Mouse (Mus musculus) adrenal gland, postnatal 10 days (tissue): Measurements from ENCODE around the gene Rpl36a. TPM values are rescaled to one million over a fixed set of nuclear protein-coding genes. Genes with fewer than 3 reads are reported as not detected.
A peak's percentile ranks its signal among the peaks of the same experiment; 100 is the strongest.

Experiments used
- DNase-seq: peaks from one replicate; pipeline ENCODE4 v3.0.0; 2021; ENCODE audit warnings: mixed read lengths
- long read RNA-seq, 2 experiments: library from polyadenylated mRNA; stranded (forward); transcript quantifications; one replicate each; pipeline ENCODE4 v2.0.0; 2021
- total RNA-seq, 2 experiments: library from RNA; stranded (reverse); gene quantifications; 2 replicates each; pipeline ENCODE4 v1.2.3; 2021

Rpl36a gene
- 100 to 1,000 TPM; 336 to 341 TPM for total RNA-seq
- long read RNA-seq, experiment 1, transcript Rpl36a-203 (2 exons, 553 nt), result minor isoform, 9 of 247 reads
- long read RNA-seq, experiment 1, transcript Rpl36a-201 (5 exons, 483 nt), result major isoform, 228 of 247 reads
- long read RNA-seq, experiment 1, partial matches to known transcripts, result 3 of 247 reads
- long read RNA-seq, experiment 1, other reads (novel, unspliced or antisense), result 3 of 247 reads
- long read RNA-seq, experiment 2, transcript Rpl36a-206 (4 exons, 812 nt), result minor isoform, 6 of 206 reads
- long read RNA-seq, experiment 2, transcript Rpl36a-201 (5 exons, 483 nt), result major isoform, 195 of 206 reads
- long read RNA-seq, experiment 2, partial matches to known transcripts, result 0 of 206 reads
- long read RNA-seq, experiment 2, other reads (novel, unspliced or antisense), result 2 of 206 reads

DNA sequence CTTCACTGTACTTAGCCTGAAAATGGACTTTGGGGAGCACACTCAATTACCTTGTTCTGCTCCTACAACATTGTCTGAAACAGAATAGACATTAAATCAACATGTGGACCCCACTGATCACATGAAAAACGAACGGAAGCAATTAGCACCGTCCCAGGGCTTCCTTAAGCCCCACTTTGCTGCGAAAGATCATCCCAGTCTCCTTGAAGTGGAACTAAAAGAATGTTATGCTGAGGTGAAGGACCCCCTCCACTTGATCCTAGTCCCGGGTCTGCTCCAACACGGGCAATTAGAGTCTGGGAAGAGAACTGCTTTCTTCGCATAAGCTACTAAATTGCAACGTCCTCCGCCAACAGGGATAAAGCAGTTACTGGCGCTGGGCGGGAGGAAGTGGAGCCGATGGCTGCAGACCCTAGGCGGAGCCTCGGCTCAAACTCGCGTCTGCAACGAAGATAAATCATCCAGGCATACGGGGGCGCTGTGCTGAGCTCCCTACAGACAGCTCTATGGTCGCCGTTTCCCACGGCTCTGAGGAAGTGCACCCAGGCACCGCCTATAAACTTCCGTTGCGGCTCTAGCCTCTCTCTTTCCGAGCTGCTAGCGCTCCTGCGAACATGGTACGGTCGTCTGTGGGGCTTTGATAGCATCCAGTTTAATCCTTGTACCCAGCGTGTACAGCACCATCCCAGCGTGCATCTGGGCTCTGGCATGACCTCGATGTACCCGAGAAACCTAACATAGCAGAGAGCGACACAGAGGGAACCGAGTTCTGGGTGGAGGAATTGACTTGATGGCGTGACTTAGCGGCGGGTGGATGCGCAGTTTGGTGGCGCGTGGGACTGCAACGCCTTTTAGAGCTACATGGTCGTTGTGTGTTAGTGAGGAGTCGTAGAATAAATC lies at the start of gene Rpl36a:
Gene Rpl36a, plus strand, starts transcription at position 552 of the 900 bp plus-strand sequence.
- DNase-seq, result peak; percentile 91

DNA sequence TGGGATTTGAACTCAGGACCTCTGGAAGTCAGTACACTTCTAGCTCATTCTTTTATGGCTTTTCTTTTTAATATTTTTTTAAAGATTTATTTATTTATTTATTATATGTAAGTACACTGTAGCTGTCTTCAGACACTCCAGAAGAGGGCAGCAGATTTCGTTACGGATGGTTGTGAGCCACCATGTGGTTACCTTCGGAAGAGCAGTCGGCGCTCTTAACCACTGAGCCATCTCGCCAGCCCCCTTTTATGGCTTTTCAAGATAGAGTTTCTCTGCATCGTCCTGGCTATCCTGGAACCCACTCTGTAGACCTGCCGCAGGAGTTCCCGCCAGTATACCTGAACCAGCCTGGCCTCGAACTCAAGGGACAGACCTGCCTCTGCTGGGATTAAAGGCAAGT lies 45.7 kb upstream of the Rpl36a start:
- DNase-seq, result peak; percentile 2

DNA sequence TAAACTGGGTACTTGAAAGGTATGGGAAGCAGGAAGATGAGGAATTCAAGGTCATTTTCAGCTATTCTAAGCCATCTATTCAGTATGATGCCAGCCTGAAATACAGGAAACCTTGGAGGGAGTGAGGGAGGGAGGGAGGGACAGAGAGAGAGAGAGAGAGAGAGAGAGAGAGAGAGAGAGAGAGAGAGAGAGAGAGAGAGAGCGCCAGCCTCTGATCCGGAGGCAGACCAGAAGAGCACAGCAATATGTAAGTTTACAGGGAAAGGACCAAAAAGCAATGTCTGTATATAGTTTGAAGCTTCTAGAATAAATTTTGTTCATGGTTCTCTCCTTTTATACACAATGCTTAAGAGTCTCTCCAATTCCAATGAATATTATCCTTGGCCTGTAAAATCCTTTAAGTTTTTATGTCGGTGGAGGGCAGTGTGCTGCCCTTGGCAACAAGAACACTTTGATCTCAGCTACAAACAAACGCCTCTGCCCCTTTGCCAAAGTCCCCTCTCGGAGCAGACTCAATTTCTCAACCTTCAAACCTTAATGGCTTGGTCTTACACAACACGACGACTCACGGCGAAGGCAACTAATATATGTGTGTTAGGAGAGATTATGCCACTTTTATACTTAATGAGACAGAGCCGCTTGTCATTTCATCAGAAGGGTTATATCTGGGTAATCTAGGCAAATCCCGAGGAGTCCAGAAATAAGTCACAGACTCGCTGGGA lies 44.9 kb upstream of the Rpl36a start:
- peak; percentile 15 for DNase-seq

DNA sequence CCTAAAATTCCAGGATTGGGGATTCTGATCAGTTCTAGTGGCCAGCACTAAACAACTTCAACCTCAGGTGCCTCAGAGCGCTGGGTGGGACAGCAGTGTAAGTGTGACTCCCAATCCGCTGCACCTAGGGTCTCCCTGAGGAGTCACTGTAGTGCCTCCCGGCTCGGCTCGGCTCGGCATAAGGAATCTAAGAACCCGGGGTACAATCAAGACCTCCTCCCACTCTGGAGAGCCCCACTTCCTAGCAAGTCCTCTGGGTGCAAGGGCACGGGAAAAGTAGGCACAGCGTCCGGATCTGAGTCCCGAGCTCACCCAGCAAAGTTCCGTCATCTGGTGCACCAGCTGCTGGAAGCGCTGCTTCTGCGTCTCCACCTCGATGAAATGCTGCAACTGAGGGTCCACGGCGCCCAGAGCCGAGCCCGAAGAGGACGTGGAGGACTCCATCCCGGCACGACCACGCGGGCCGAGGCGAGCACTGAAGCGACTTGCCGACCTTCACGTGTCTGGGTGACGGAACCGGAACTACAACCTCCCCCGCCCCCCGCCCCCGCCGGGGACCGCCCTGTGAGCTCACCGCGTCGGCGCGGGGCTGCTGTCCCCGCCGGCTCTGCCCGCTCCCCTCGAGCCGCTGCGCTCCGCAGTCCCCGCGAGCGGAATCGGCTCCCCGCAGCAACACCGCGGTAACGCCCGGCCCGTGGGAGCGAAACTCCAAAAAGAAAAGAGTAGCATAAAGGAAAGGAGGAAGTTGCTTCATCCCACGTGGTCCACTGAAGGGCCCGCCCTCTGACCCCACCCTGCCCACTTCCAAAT lies 44.1 kb upstream of the Rpl36a start, which contains the start of gene Timm8a1:
Gene Timm8a1, minus strand, starts transcription at position 721 of the 810 bp plus-strand sequence.
- peak; percentile 74 for DNase-seq

DNA sequence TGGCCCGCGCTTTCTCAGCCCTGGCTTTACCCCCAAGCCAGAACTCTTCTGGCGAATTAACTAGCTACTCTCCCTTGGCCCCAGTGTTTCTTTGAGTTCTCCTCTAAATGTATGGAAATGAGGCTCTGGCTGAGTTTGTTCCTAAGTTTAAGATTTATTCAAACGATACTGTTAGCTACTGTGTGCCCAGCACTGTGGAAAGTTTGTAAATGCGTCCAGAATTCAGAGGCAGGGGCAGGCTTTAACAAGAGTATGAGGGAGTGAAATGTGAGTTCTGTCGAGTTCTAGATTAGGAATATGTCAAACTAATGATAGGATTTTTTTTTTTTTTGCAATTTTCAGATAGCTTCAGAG lies 43.5 kb upstream of the Rpl36a start:
- no peak for DNase-seq

DNA sequence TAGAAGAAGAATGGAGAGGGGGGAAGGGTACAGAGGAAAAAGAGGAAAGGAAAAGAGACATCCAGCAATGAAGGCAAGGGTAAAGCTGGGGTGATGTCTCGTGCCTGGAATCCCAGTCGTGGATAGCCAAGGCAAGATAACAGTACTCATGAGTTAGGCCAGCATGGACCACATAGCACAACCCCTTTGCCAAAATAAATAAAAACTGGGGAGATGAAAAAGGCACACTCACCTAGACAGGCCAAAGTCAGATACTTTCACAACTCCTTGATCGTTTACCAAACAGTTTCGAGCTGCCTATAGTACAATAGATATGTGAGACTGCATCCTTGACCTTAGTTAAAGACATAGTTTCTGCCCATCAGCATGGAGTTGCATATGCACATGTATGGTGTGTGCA lies 38.1 kb upstream of the Rpl36a start:
- DNase-seq, result no peak

DNA sequence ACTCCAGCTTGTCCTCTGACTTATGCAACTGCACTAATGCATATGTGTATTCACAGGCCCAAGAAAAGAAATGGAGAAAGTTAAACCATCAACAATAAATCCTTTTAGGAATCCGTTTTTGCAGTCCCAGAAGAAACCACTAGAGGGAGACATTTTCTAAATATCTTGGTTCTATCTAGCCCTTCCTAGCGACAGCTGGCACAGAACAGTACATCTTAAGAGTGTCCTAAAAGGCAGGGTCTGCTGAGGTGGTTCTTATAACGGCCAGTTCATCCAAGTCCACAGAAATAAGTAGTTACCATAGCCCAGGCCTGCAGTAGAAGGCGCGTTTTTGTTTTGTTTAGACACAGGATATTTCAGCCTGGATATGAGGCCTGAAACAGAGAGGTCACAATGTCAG lies 34.6 kb upstream of the Rpl36a start:
- peak; percentile 9 for DNase-seq

DNA sequence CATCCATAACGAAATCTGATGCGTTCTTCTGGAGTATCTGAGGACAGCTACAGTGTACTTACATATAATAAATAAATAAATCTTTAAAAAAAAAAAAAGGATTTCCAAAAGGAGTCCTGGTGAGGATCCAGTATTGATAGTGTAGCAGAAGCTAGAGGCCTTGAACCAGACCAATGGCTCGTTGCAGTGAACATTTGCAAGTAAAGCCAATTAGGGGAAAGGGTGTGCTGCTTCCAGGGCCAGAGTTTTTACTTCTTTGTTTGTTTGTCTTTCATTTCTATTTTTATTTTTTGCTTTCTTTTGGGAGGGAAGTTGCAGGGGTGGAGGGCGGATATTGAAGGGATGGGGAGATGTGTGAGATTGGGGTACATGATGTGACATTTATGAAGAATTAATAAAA lies 32.1 kb upstream of the Rpl36a start:
- no peak for DNase-seq

DNA sequence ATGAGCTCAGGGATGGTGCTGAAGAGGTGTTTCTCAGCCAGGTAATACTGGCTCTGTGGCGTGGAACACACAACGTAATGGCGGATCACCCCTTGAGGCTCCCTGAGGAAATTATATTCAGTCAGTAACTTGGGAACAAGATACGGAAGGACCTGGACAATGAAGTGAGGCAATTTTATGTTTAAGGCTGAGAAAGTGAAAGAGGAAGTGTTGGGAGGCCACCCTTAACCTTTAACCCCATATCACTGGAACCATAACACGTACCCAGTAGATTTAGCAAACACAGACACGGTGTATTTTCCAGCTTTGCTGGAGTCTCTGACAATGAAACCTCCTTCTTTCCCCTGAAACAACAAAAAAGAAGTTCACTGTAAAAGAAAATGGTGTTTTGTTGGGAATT lies 31.0 kb upstream of the Rpl36a start:
- no peak for DNase-seq

DNA sequence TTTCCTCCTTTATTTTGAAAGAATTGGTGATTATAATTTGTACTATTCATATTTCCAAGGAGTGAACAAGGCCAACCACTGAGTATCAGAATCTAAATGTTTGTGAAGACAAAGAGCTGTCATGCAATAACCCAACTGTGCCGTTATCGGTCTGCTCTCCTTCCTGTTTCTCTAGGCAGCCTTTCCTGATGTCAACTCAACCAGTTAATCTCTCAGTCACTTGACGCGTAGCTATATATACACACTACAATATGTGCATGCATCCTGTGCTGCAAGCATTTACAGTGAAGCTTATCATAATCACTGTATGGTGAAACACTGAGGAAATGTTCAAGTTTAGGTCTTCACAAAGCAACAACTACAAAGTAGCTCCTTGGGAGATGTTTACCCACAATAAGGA lies 21.1 kb upstream of the Rpl36a start:
- DNase-seq, result no peak

DNA sequence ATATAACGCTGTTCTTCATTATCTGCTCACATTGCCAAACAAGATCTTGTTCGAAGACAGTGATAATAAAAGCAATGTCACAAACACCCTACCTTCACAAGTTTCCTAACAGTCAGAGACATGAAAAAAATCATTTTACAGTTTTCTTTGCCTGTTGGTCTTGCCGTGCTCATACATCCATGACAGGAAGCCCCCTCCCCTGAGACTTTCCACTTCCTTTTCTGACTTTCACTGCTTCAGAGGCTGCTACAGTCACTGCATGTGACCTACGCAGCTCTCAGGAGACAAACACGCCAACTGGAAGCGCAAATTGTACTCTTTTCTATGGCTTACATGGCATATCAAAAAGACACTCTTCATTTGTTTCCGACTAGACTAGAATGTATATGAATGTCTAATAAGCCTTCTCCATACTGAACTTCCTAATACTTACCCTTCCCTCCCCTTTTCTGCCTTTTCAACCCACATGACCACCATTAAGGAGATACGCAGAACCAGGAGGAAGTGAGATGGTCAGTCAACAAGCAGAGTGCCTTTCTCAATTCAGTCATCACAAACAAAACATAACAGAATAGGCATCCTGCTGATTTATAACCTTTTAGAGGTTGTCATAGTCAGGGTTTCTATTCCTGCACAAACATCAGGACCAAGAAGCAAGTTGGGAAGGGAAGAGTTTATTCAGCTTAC lies 18.8 kb upstream of the Rpl36a start:
- no peak for DNase-seq

DNA sequence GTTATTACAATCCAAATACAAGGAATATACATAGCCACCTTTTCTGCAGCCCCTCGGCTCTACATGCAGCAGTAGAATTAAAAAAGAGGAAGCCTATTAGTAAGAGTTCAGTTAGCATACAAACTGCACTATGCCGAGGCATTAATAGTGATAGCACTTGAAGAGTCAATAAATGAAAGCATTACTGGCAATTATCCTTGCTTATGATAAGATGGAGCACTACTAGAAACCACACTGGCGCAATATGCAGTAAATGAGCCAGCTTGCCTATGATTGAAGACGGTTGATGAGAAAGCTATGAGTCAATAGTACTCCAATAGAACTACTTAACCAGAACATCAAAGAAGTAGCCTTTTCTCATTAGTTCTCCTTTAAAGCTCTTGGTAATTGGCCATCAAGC lies 7.6 kb upstream of the Rpl36a start:
- no peak for DNase-seq

DNA sequence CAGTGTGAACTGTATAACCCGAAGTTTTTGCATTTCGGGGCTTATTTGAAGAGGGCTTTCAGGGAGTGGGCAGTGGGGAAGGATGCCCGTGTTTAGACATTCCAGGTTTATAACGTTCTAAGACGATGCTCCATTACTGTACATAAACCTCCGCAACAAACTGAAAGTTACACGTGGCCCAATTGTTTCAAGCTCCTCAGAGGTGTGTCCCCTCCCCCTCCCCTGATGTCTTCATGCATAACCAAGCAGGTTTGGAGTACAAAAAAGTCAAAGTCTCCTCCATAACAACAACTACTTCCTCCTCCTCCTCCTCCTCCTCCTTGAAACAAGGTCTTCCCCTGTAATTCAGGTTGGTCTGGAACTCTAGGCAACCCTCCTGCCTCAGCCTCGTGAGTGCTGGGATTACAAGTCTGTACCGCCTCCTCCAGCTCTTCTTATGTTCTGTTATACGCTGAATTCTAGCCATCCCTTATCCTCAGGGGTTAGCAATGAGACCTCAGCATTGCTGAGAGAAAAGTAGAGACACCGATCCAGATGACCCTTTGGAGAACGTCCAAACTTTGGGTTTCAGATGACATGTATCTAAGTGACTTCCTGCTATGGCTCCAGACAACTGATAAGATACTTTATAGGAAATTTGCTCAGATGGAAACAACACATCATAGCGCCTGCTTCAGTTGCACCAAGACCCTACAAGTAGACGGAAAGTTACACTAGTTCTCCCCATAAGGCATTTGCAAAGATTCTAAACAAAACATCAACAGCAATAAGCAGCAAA lies 4.7 kb upstream of the Rpl36a start:
- DNase-seq, result no peak

DNA sequence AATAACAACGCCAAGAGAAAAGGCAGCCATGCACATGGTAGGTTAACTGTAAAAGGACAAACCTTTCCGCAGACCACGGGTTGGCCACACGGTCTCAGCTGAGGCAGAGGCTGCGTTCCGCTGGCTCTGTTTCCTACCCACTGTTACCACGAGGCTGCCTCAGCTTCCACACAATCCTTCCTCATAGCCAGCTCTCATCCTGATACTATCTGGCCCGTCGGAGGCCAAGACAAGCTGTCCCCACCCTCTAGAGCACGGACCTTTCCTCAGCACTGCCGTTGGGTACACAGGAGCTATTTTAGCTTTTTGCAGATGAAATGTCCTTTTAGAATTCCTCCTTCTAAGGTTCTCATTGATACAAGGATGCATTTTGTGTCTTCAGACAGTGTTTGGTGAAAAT lies 3.2 kb upstream of the Rpl36a start:
- DNase-seq, result no peak

DNA sequence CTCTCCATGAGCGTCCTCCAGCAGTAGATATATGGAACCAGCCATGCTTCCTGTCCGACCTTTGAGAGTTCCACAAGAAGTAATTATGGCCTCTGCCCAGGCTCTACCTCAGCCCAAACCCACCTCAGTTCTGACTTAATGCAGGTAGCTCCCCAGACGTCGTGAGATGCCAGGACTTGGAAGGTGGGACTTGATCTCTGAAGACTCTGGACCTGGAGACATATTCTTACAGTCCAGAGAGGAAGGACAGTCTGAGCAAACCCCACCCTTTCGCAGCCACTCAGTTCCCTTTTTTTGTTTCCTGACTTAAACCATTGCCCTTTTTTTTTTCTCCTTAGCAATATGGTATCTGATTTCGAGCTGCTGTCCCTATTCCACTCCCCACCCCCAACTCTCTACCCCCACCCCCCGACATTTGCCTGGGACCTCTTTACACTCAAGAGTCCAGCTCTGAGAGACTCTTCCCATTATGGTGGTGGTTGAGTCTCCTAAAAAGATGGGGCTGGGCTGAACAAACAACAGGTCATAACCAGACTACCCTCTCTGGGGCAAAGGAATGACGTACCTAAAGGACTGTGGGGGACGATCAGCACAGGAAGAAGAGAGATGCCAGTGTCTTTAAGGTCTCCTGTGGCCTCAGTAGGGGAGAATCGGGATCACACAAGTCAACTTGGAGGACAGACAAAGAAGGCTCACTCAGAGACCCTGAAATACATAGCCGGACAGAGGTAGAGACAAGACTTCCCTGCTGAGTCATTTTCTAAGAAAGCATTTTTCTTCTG lies 2.4 kb upstream of the Rpl36a start, which contains the start of gene Btk:
Gene Btk, minus strand, starts transcription at position 683 of the 782 bp plus-strand sequence.
- no peak for DNase-seq

DNA sequence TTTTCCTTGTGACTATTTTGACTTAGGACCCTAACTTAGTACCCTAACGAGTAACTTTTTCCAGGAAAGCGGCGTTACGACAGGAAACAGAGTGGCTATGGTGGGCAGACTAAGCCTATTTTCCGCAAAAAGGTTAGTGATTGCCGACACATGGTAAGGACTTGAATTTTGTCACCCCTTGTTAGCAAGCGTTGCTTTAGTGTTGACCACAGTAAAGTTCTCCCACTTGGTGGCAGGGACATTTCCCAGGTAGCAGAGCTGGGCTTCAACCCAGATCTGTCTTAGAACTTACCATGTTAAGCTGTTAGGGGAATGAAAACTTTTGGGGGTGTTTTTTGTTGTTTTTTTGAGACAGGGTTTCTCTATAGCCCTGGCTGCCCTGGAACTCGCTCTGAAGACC lies 993 bp downstream of the Rpl36a start:
- no peak for DNase-seq

DNA sequence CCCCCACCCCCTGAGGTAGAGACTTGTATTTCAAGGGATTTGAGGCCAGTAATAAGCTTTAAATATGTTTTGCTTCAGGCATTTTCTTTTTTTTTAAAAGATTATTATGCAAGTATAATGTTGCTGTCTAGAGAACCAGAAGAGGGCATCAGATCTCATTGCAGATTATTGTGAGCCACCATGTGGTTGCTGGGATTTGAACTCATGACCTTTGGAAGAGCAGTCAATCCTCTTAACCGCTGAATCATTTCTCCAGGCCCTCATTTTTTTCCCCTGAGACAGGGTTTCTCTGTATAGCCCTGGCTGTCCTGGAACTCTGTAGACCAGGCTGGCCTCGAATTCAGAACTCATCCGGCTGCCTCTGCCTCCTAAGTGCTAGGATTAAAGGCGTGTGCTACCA lies 2.8 kb downstream of the Rpl36a start:
- DNase-seq, result no peak

DNA sequence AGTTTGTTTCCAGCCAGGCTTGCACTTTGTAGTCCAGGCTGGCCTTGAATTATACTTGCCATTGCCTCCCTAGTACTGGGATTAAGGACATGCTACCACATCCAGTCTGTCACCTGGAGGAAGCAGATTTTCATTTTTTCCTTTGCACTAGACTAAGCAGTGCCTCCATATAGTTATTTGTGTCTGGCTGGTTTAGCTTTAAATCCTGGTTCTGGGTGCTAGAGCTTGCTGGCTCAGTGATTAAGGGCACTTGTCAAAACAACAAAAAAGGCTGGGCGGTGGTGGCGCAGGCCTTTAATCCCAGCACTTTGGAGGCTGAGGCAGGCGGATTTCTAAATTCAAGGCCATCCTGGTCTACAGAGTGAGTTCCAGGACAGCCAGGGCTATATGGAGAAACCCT lies 3.5 kb downstream of the Rpl36a start:
- no peak for DNase-seq

DNA sequence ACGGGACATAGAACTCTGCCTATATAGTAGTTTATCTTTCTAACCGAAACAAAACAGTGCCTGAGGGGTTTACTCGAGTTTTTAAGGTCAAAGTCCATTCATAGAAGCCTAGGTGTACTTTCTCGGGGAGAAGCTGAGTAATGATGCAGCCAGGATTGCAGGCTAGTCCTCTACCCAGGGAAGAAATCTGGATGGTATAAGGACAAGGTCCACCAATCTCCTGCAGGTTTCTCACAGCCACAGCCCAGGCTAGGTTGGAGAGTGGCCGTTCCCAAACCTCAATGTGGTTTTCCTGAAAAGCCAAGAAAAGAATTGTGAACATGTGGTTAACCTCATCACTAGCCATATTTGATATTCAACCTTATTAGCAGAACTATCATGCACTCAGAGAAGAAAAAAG lies 4.4 kb downstream of the Rpl36a start:
- no peak for DNase-seq
